Mouse (Mus musculus) CD4-positive, CD25-positive, alpha-beta regulatory T cell, adult 2 months (primary cell): ENCODE measurements at regions not wholly inside any gene's neighbourhood (a gene's known extent, or its start where the extent isn't known, plus 50 kb on each side); places are given as distances from the start of the nearest gene placed in this dataset.
A peak's percentile ranks its signal among the peaks of the same experiment; 100 is the strongest.

Source experiments
- DNase-seq: peaks from one replicate; pipeline ENCODE4 v3.0.0-alpha.2; 2012; ENCODE audit warnings: low read depth, low spot score

- DNase-seq = no peak
Observed at GRCm38 (mm10) chr6:89052758-89053460, 150.9 kb downstream of the Tpra1 start.

- no peak for DNase-seq
Observed at GRCm38 (mm10) chr6:89054060-89054459, 152.0 kb downstream of the Tpra1 start.

GRCm38 (mm10) chr6:89059431-89059975 lies 157.5 kb downstream of the Tpra1 start:
- no peak for DNase-seq

GRCm38 (mm10) chr6:89064977-89065580 lies 163.0 kb downstream of the Tpra1 start:
- no peak for DNase-seq

GRCm38 (mm10) chr6:89066588-89066987 lies 164.5 kb downstream of the Tpra1 start:
- DNase-seq = no peak

- no peak for DNase-seq
Observed at GRCm38 (mm10) chr6:89068286-89068685, 166.2 kb downstream of the Tpra1 start.

GRCm38 (mm10) chr6:89069108-89069507 lies 167.1 kb downstream of the Tpra1 start:
- no peak for DNase-seq

- DNase-seq = peak; percentile 43
Observed at GRCm38 (mm10) chr6:89070011-89070410, 168.0 kb downstream of the Tpra1 start.

- DNase-seq = no peak
Observed at GRCm38 (mm10) chr6:89071766-89072165, 169.7 kb downstream of the Tpra1 start.

- DNase-seq = no peak
Observed at GRCm38 (mm10) chr6:89072569-89072968, 170.5 kb downstream of the Tpra1 start.

GRCm38 (mm10) chr6:89081624-89082300 lies 179.7 kb downstream of the Tpra1 start:
- DNase-seq = no peak

GRCm38 (mm10) chr6:89084437-89084836 lies 182.4 kb downstream of the Tpra1 start:
- peak; percentile 28 for DNase-seq

- no peak for DNase-seq
Observed at GRCm38 (mm10) chr6:89085151-89085550, 183.1 kb downstream of the Tpra1 start.

- no peak for DNase-seq
Observed at GRCm38 (mm10) chr6:89087620-89088019, 185.6 kb downstream of the Tpra1 start.

- no peak for DNase-seq
Observed at GRCm38 (mm10) chr6:89090096-89090495, 188.0 kb downstream of the Tpra1 start.

- DNase-seq = no peak
Observed at GRCm38 (mm10) chr6:89095911-89096310, 193.9 kb downstream of the Tpra1 start.

- no peak for DNase-seq
Observed at GRCm38 (mm10) chr6:89097531-89097930, 195.5 kb downstream of the Tpra1 start.

GRCm38 (mm10) chr6:89119241-89119640 lies 217.2 kb downstream of the Tpra1 start:
- no peak for DNase-seq

GRCm38 (mm10) chr6:89121023-89121745 lies 219.1 kb downstream of the Tpra1 start:
- no peak for DNase-seq

GRCm38 (mm10) chr6:89121746-89122070 lies 219.7 kb downstream of the Tpra1 start:
- no peak for DNase-seq

GRCm38 (mm10) chr6:89125916-89126315 lies 223.9 kb downstream of the Tpra1 start:
- DNase-seq = no peak

GRCm38 (mm10) chr6:89128141-89128540 lies 226.1 kb downstream of the Tpra1 start:
- peak; percentile 4 for DNase-seq
